Mouse (Mus musculus) midbrain, embryonic 15.5 days (tissue): ENCODE results near the gene Taf5l. TPM values are rescaled to one million over a fixed set of nuclear protein-coding genes. Genes with fewer than 3 reads are reported as not detected.

Experiments
- ATAC-seq: fragments of 200-750 bp; cut with Nextera tagmentation; replicated peaks from 2 replicates; pipeline ENCODE4 v1.8.0; 2017; ENCODE audit warnings: moderate TSS enrichment
- H3K27ac ChIP-seq: fragments of 300-500 bp; sonication (generic); 2 replicates; pipeline ENCODE4 v1.5.1; 2015; ENCODE audit warnings: mild to moderate bottlenecking, inconsistent platforms
- H3K27me3 ChIP-seq: fragments of 300-500 bp; sonication (generic); replicated peaks from 2 replicates; pipeline ENCODE4 v1.6.1; 2015; ENCODE audit warnings: inconsistent platforms
- H3K36me3 ChIP-seq: fragments of 300-500 bp; sonication (generic); replicated peaks from 2 replicates; pipeline ENCODE4 v1.6.1; 2015; ENCODE audit warnings: inconsistent platforms
- H3K4me1 ChIP-seq: fragments of 300-500 bp; sonication (generic); 2 replicates; pipeline ENCODE4 v1.6.1; 2015; ENCODE audit warnings: inconsistent platforms
- H3K4me2 ChIP-seq: fragments of 300-500 bp; sonication (generic); 2 replicates; pipeline ENCODE4 v1.6.1; 2015; ENCODE audit warnings: inconsistent platforms, mild to moderate bottlenecking, moderate library complexity
- H3K4me3 ChIP-seq: fragments of 300-500 bp; sonication (generic); 2 replicates; pipeline ENCODE4 v1.5.1; 2015; ENCODE audit warnings: mild to moderate bottlenecking, inconsistent platforms
- H3K9ac ChIP-seq: fragments of 300-500 bp; sonication (generic); 2 replicates; pipeline ENCODE4 v1.6.1; 2015; ENCODE audit warnings: mild to moderate bottlenecking, inconsistent platforms
- H3K9me3 ChIP-seq: fragments of 300-500 bp; sonication (generic); 2 replicates; pipeline ENCODE4 v1.6.1; 2016; ENCODE audit warnings: inconsistent platforms
- WGBS: fragments of 180-500 bp; shearing (Covaris S2); methylation state at CpG from one replicate; pipeline ENCODE4 v1.1.7; 2015; ENCODE audit warnings: mixed read lengths; 5-methylcytosine and 5-hydroxymethylcytosine counted together
- polyA plus RNA-seq: library from polyadenylated mRNA; unstranded; fragments of >200 nt; fragmentation: Nextera tagmentation; extraction: Ambion mirVana; gene quantifications from 2 replicates; pipeline ENCODE4 v1.2.1, GENCODE M21; 2015

Taf5l gene
- 24.6 and 25.9 TPM in 2 replicates for polyA plus RNA-seq

DNA sequence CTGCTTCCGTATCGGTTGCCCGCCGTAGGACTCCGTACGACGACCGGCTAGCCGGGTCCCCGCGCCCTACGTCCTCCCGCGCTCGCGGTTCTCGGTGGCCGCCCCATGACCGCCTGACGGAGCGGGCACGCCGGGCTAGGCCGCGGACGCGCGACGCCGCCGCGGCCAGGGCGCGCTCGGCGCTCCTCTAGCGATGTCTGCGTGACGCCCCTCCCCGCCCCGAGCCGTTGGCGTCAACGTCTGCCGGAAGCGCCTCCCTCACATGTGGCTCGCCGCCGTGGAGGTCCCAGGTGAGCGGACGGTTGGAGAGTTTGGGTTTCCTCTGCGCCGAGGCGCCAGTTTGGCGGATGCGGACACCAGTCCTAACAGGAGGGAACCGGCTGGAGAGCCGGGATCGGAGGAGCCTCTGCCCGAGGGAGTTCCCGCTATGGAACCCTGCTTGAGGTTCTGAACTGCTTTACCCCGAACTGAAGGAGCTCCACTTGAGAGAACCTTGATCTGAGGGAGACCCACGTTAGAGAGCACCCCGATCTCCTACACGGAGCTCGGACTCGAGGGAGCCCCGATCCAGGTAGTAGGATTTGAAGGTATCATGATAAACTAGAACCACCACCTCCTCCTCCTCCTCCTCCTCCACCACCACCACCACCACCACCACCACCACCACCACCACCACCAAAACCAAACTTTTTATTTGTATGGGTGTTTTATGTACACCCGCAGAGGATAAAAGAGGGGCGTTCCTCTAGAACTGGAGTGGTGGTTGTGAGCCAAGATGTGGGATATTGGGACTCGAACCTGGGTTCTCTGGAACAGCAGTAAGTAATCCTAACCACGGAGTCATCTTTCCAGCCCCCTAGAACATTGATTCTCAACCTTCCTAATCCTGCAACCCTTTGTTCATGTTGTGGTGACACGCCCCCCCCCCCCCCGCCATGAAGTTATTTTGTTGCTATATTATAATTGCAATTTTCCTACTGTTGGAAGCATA, at the start of gene Taf5l, which contains the start of gene Urb2:
TSS of gene Taf5l (minus strand) at position 161 of the 991 bp plus-strand sequence.
TSS of gene Urb2 (plus strand) at position 272 of the 991 bp plus-strand sequence.
- Histone ChIP-seq H3K27me3 (no peaks in the 10 kb centered on the region), H3K4me1 (peaks cover 38% of the 10 kb centered on the region), H3K9ac (peak within 1 kb of the TSS; percentile 74), H3K4me2 (peak within 1 kb of the TSS; percentile 55), H3K9me3 (no peaks in the 10 kb centered on the region), H3K4me3 (peak within 1 kb of the TSS; percentile 62), H3K27ac (peak within 1 kb of the TSS; percentile 93), H3K36me3 (peaks cover 3% of the 10 kb centered on the region)
- peak; percentile 95 for ATAC-seq
- under 1% methylated on average over 58 of the region's 74 CpGs for WGBS

DNA sequence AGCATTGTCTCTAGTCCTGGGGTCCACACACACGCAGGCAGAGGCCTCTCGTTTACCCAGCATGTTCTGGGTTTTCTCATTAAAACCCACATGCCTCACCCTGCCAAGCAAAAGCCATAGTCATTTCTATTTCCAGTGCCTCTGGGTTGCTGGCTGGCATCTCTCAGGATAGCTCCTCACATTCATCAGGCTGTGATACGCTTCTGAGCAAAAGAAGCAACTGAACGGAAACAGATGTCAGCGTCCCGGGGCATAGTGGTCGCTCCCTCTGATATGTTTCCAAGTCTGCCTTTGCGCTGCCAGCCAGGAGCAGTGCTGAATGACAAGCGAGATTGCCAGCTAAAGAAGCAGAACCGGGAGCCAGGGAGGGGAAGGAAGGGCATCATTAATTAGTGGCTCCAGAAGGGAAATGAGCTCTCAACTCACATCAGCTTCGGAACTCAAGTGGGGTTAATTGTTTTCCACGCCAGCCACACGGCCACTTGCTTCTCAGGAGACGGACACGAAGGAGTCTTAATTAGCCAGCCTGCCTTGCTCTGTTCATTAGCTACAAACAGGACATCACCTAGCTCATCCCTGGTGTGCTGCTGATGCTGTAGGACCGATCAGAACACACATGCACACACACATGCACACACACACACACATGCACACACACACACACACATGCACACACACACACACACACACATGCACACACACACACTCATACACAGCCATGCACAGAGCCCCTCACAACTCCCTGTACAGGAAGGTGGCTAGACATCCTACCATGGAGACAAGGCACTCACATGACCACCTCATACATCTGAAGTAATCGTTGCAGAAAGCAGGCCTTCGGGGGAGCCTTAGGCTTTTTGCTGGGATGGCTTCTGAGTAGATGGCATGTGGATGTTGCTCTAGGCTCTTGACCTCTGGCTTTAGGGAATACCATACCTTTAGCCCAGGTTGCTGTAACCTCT, 49.4 kb upstream of the Taf5l start:
- Histone ChIP-seq H3K4me1 (peaks cover 21% of the 10 kb centered on the region), H3K9ac (no peak overlapping the region; the same call in 1 of the 2 replicates), H3K9me3 (no peaks in the 10 kb centered on the region), H3K4me2 (no peak overlapping the region), H3K27ac (peak overlapping the region; percentile 70), H3K4me3 (no peak overlapping the region), H3K36me3 (no peaks in the 10 kb centered on the region), H3K27me3 (no peaks in the 10 kb centered on the region)
- WGBS, result 22% methylated on average over 18 of the region's 18 CpGs
- ATAC-seq, result peak; percentile 70

DNA sequence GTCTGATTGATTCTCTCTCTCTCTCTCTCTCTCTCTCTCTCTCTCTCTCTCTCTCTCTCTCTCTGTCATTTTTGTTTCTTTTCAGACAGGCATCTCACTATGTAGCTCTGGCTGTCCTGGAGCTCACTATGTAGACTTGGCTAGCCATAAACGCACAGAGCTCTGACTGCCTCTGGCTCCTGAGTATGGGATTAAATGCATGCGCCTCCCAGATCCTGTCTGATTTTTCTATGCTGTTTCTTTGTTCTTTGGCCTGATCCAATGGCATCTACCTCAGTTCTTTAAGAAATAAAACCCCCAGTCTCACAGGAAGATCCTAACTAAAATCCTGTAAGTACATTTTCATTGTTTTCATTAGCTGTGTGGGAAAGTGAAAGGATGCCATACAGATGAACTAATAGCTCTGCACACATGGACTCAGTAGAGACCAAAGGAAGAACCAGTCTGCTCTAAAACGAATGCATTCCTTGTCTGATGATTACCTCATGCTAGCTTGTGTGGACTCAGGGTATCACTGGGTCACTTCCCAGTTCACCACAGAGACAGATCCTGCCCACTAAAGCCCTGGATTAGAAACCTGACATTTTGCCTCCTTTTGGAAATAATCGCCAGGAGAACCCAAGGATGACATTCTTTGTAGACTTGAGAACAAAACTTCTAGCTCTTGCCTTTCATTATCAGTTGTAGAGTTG, 46.0 kb upstream of the Taf5l start:
- WGBS, result 70% methylated on average over 4 of the region's 4 CpGs
- Histone ChIP-seq H3K4me3 (no peak overlapping the region), H3K4me2 (no peak overlapping the region), H3K36me3 (no peaks in the 10 kb centered on the region), H3K27me3 (no peaks in the 10 kb centered on the region), H3K9ac (no peak overlapping the region), H3K9me3 (no peaks in the 10 kb centered on the region), H3K4me1 (peaks cover 21% of the 10 kb centered on the region), H3K27ac (no peak overlapping the region)
- no peak for ATAC-seq

DNA sequence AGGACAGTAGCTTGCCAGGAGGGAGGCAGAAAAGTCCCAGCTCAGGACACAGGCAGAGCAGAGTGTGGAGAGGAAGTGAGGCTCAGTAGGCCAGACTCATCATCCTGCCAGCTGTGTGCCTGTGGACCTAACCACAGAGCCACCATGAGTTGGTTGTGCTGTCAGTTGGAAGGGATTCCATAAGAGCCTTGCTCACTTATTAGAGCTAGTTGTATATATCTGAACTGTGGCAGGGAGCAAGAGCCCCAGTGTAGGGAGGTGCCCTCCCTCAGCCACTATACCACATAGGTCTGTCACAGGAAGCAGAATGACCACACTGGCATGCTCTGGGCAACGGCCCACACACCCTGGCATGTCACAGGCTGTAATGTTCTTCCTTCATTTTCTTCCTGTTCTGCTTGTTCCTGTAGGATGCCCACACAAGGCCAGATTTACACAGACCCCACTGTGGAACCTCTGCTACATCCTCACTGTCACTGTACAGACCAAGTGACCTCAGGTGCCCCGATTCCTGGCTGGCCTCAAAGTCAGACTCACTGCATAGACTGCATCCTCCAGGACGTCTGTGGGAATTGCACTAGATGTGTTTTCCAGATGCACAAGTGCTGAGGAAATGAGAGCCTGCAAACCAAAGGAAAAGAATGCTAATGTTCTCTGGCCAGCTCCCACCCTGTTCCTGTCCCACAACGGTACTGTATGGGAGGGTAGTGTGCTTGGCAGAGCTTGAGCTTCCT, 45.3 kb upstream of the Taf5l start:
- H3K27me3 ChIP-seq, result no peaks in the 10 kb centered on the region
- H3K27ac ChIP-seq, result no peak overlapping the region
- WGBS, result 74% methylated on average over 4 of the region's 4 CpGs
- H3K9ac ChIP-seq, result no peak overlapping the region
- H3K4me1 ChIP-seq, result peaks cover 21% of the 10 kb centered on the region
- H3K36me3 ChIP-seq, result no peaks in the 10 kb centered on the region
- no peak for ATAC-seq
- H3K4me3 ChIP-seq, result no peak overlapping the region
- no peaks in the 10 kb centered on the region for H3K9me3 ChIP-seq
- H3K4me2 ChIP-seq, result no peak overlapping the region

DNA sequence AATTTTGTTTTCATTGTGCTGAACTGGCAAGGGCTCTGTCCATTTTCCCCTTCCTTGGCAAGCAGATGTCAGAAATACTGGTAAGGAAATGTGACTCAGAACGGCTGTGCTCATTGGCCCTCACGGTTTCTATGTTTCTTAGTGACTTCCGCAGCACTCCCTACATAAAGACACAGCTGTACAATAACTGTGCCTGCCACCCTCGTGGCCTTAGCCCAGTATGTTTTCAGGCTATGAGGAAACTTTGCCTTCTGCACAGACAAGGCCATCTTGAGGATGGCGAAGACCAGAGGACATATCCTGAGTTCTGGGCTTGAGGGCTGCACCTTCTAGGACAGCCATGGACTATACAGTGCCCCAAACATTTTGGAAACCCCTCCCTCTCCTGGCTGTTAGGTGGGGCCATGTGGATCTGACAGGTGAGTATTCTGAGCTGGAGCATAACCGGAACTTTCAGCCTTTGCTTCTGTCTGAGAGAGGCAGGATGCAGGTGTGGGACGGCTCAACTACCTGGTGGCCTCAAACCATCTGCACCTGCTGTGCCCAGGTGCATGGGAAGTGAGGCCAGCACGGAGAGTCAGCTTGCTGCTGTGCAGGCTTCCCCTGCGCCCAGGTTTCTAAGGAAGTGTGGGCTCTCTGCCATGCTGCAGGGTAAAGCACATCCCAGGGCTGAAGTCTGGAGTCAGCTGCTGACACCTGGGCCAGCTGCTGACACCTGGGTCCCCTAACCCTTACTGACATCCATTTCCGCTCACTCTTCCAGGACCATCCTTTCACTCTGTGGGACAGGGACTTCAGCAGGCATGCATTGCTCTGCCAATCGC, 35.8 kb upstream of the Taf5l start:
- Histone ChIP-seq H3K27ac (no peak overlapping the region), H3K36me3 (no peaks in the 10 kb centered on the region), H3K4me2 (no peak overlapping the region), H3K4me3 (no peak overlapping the region), H3K4me1 (peaks cover 4% of the 10 kb centered on the region; the same call in 1 of the 2 replicates), H3K9me3 (no peaks in the 10 kb centered on the region), H3K27me3 (no peaks in the 10 kb centered on the region), H3K9ac (no peak overlapping the region)
- ATAC-seq, result no peak
- WGBS, result 80% methylated on average over 11 of the region's 11 CpGs

DNA sequence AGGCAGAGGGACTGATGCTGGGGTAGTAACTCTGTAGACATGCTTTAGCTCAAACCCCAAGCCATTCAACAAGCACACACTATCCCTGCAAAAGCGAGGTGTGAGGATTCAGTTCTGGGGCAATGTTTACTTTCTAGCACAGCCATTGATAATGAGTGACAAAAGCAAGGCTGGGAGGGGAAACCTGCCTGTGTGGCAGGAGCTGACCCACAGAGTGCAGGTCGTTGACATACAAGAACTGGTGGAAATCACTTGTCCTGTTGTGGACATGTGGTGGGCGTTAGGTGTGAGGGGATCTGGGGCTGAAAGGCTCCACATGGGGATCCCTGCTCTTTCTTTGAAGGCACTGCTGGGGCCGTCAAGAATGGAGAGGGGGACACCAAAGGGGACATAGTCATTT, 31.4 kb upstream of the Taf5l start:
- peaks cover 4% of the 10 kb centered on the region; the same call in 1 of the 2 replicates for H3K36me3 ChIP-seq
- ATAC-seq, result no peak
- no peak overlapping the region for H3K4me2 ChIP-seq
- WGBS, result 66% methylated on average over 4 of the region's 4 CpGs
- H3K4me1 ChIP-seq, result peaks cover 4% of the 10 kb centered on the region; the same call in 1 of the 2 replicates
- no peaks in the 10 kb centered on the region for H3K27me3 ChIP-seq
- no peak overlapping the region for H3K9ac ChIP-seq
- no peak overlapping the region for H3K4me3 ChIP-seq
- H3K27ac ChIP-seq, result no peak overlapping the region
- no peaks in the 10 kb centered on the region for H3K9me3 ChIP-seq

DNA sequence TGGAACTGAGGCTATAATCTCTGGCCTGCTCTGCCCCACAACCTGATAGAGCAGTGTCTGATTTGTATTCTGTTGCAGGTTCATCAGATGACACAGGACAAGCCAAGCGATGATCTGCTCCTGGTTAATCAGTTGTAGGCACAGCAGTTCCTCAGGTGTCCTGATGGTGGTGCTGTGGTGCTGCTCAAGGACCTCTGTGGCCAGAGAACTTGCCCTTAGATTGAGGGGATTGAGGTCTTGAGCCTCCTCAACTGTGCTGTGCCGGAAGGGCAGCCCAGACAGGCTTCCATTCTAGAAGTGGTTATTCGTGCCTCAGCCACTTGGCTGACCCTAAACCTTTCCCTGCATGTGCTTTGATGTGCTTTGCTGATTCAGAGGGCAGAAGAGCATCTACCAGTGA, 30.9 kb upstream of the Taf5l start:
- H3K4me3 ChIP-seq, result no peak overlapping the region

DNA sequence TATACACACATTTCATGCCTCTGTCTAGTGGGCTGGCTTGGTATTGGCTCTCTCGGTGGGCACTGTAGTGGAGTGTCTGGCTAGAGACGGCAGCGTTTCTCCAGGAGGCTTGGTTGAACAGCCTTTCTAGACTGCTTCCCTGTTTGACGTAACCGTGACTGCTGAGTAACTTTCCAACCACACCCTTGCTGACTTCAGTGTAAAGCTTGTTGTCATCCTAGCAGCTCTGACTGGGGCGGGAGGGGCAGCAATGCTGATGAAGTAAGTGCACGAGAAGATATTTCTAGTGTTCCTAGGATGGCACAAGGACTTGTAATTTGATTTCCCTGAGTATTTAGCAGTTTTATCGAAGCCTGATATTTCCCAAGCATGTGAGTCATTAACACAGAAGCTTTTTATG, 24.7 kb upstream of the Taf5l start:
- Histone ChIP-seq H3K36me3 (peaks cover 23% of the 10 kb centered on the region; the same call in 1 of the 2 replicates), H3K9me3 (no peaks in the 10 kb centered on the region), H3K4me1 (no peaks in the 10 kb centered on the region), H3K9ac (no peak overlapping the region), H3K4me3 (no peak overlapping the region), H3K4me2 (no peak overlapping the region), H3K27me3 (no peaks in the 10 kb centered on the region), H3K27ac (no peak overlapping the region)
- no peak for ATAC-seq
- WGBS, result 91% methylated on average over 8 of the region's 8 CpGs

More for the DNA sequence above, 30.9 kb upstream of the Taf5l start:
- H3K27me3 ChIP-seq, result no peaks in the 10 kb centered on the region
- H3K27ac ChIP-seq, result no peak overlapping the region
- no peak overlapping the region for H3K9ac ChIP-seq
- no peaks in the 10 kb centered on the region for H3K9me3 ChIP-seq
- 17% methylated on average over 3 of the region's 3 CpGs for WGBS
- peaks cover 4% of the 10 kb centered on the region; the same call in 1 of the 2 replicates for H3K4me1 ChIP-seq
- H3K36me3 ChIP-seq, result peaks cover 8% of the 10 kb centered on the region; the same call in 1 of the 2 replicates
- peak; percentile 70 for ATAC-seq
- no peak overlapping the region for H3K4me2 ChIP-seq

DNA sequence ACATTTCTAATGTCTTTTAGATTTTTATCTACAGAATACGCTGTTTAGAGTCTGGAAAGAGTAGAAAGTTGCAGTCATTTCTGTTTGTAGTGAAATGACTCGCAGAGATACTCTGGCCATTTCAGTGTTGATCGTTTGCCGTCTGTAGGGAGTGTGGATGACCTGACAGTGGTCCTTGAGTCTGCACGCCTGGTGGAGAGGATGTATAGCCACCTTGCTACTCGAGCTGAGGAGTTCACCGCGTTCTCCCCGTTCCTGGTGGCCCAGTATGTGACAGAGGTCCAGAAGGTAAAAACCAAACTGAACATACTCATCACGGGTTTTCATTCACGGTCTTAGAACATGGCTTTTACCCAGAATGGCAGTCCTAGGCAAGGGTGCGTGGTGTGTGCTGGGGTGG, 23.7 kb upstream of the Taf5l start:
- Histone ChIP-seq H3K4me3 (no peak overlapping the region), H3K9me3 (no peaks in the 10 kb centered on the region), H3K4me2 (no peak overlapping the region), H3K27ac (no peak overlapping the region), H3K27me3 (no peaks in the 10 kb centered on the region), H3K4me1 (no peaks in the 10 kb centered on the region), H3K36me3 (peaks cover 29% of the 10 kb centered on the region), H3K9ac (no peak overlapping the region)
- no peak for ATAC-seq
- 95% methylated on average over 12 of the region's 12 CpGs for WGBS

DNA sequence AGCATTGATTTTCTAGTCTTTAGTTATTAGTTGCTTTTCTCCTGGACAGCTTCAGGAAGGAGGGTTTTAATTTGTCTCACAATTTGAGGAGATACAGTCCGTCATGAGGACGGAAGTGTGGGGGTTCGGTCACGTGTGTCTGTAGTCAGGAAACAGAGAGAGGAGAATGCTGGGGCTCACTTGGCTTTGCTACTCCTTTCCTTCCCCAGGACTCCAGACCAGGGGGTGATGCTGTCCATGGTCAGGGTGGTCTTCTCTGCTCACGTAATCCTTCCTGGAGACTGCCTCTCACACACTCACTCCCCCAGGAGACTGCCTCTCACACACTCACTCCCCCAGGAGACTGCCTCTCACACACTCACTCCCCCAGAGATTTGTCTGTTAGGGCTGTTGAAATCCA, 23.2 kb upstream of the Taf5l start:
- H3K4me3 ChIP-seq, result no peak overlapping the region
- H3K9ac ChIP-seq, result no peak overlapping the region
- H3K4me2 ChIP-seq, result no peak overlapping the region
- H3K36me3 ChIP-seq, result peaks cover 32% of the 10 kb centered on the region
- H3K27me3 ChIP-seq, result no peaks in the 10 kb centered on the region
- no peak overlapping the region for H3K27ac ChIP-seq
- H3K4me1 ChIP-seq, result no peaks in the 10 kb centered on the region
- WGBS, result 96% methylated on average over 5 of the region's 5 CpGs
- H3K9me3 ChIP-seq, result no peaks in the 10 kb centered on the region
- no peak for ATAC-seq
